Mouse (Mus musculus): ENCODE data around the gene Tesk1. TPM values are rescaled to one million over a fixed set of nuclear protein-coding genes. Genes with fewer than 3 reads are reported as not detected.

Tesk1 gene
- total RNA-seq, 1 experiment = 12.4 TPM

GRCm38 (mm10) chr4:43492101-43492820 lies 50.5 kb downstream of the Tesk1 start:
- Histone ChIP-seq H3K4me3 (ENCODE audit: insufficient read depth in 1 of 2, low read depth in 1 of 2, low read length in 2 of 2, poor library complexity in 1 of 2, severe bottlenecking in 1 of 2) (peak overlapping the region in 1 of 2 experiments; percentile 32; a peak in 2 of 4 replicates), H3K9me3 (ENCODE audit: control insufficient read depth, insufficient read depth, low read depth, low read length) (no peaks in the 10 kb centered on the region), H3K4me1 (ENCODE audit: control insufficient read depth in 2 of 2, insufficient read depth in 2 of 2, low read length in 2 of 2, poor library complexity in 1 of 2) (peaks cover 0 to 6% of the 10 kb centered on the region in 2 experiments; a peak in 1 of 4 replicates), H3K9ac (ENCODE audit: insufficient read depth, low read depth, low read length, poor library complexity, severe bottlenecking) (no peak overlapping the region), H3K27ac (ENCODE audit: insufficient read depth, low read depth, low read length, poor library complexity, severe bottlenecking) (no peak overlapping the region), H3K36me3 (ENCODE audit: control insufficient read depth, insufficient read depth, low read length, poor library complexity, severe bottlenecking) (peaks cover 12% of the 10 kb centered on the region)
- in situ Hi-C loops (cut with MboI; ENCODE audit: low sequenced_read_pairs in 2 of 2, unreplicated experiment in 2 of 2) = no loop called here
- no peak for DNase-seq (ENCODE audit: low read depth, low spot score)
- TF ChIP-seq ZNF384 (IDR thresholded peaks at IDR 0.05; ENCODE audit: low read depth, low read length) = peak; percentile 70
- 0 out of 2 replicates have a peak, but pooled peaks have one; percentile 49 for TF ChIP-seq CHD2 (IDR thresholded peaks at IDR 0.05; ENCODE audit: low read depth, low read length)
- TF ChIP-seq HCFC1 (IDR thresholded peaks at IDR 0.05; ENCODE audit: borderline replicate concordance, insufficient read depth, low read length) = no peak
- 0 out of 2 replicates have a peak, but pooled peaks have one; percentile 17 for TF ChIP-seq ZC3H11A (IDR thresholded peaks at IDR 0.05; ENCODE audit: borderline replicate concordance, low read depth, low read length)

GRCm38 (mm10) chr4:43492821-43493185 lies 51.1 kb downstream of the Tesk1 start, which contains the start of gene Ccdc107:
TSS of gene Ccdc107 (plus strand) at chr4:43492900.
- Histone ChIP-seq H3K27ac (ENCODE audit: insufficient read depth, low read depth, low read length, poor library complexity, severe bottlenecking) (no peak within 1 kb of the TSS), H3K9me3 (ENCODE audit: control insufficient read depth, insufficient read depth, low read depth, low read length) (no peaks in the 10 kb centered on the region), H3K4me3 (ENCODE audit: insufficient read depth in 1 of 2, low read depth in 1 of 2, low read length in 2 of 2, poor library complexity in 1 of 2, severe bottlenecking in 1 of 2) (peak within 1 kb of the TSS; percentile 75), H3K36me3 (ENCODE audit: control insufficient read depth, insufficient read depth, low read length, poor library complexity, severe bottlenecking) (peaks cover 17% of the 10 kb centered on the region), H3K4me1 (ENCODE audit: control insufficient read depth in 2 of 2, insufficient read depth in 2 of 2, low read length in 2 of 2, poor library complexity in 1 of 2) (peaks cover 0 to 7% of the 10 kb centered on the region in 2 experiments; a peak in 1 of 4 replicates), H3K9ac (ENCODE audit: insufficient read depth, low read depth, low read length, poor library complexity, severe bottlenecking) (peak within 1 kb of the TSS; percentile 88)
- TF ChIP-seq HCFC1 (IDR thresholded peaks at IDR 0.05; ENCODE audit: borderline replicate concordance, insufficient read depth, low read length) (peak; percentile 60; the same call in 1 of the 2 replicates), CHD2 (IDR thresholded peaks at IDR 0.05; ENCODE audit: low read depth, low read length) (no peak), ZC3H11A (IDR thresholded peaks at IDR 0.05; ENCODE audit: borderline replicate concordance, low read depth, low read length) (no peak), ZNF384 (IDR thresholded peaks at IDR 0.05; ENCODE audit: low read depth, low read length) (no peak), MAFK (IDR thresholded peaks at IDR 0.05; ENCODE audit: insufficient read depth, low read depth, low read length) (peak; percentile 56; the same call in 1 of the 2 replicates)
- in situ Hi-C loops (cut with MboI; ENCODE audit: low sequenced_read_pairs in 2 of 2, unreplicated experiment in 2 of 2) = no loop called here
- DNase-seq (ENCODE audit: low read depth, low spot score) = peak; percentile 87

GRCm38 (mm10) chr4:43493186-43493845 lies 51.6 kb downstream of the Tesk1 start:
- Histone ChIP-seq H3K9ac (ENCODE audit: insufficient read depth, low read depth, low read length, poor library complexity, severe bottlenecking) (peak overlapping the region; percentile 88), H3K36me3 (ENCODE audit: control insufficient read depth, insufficient read depth, low read length, poor library complexity, severe bottlenecking) (peaks cover 18% of the 10 kb centered on the region), H3K9me3 (ENCODE audit: control insufficient read depth, insufficient read depth, low read depth, low read length) (no peaks in the 10 kb centered on the region), H3K4me1 (ENCODE audit: control insufficient read depth in 2 of 2, insufficient read depth in 2 of 2, low read length in 2 of 2, poor library complexity in 1 of 2) (peaks cover 0 to 8% of the 10 kb centered on the region in 2 experiments; a peak in 1 of 4 replicates), H3K4me3 (ENCODE audit: insufficient read depth in 1 of 2, low read depth in 1 of 2, low read length in 2 of 2, poor library complexity in 1 of 2, severe bottlenecking in 1 of 2) (peak overlapping the region; percentile 75), H3K27ac (ENCODE audit: insufficient read depth, low read depth, low read length, poor library complexity, severe bottlenecking) (no peak overlapping the region)
- in situ Hi-C loops (cut with MboI; ENCODE audit: low sequenced_read_pairs in 2 of 2, unreplicated experiment in 2 of 2) = no loop called here
- TF ChIP-seq MAFK (IDR thresholded peaks at IDR 0.05; ENCODE audit: insufficient read depth, low read depth, low read length) (no peak), HCFC1 (IDR thresholded peaks at IDR 0.05; ENCODE audit: borderline replicate concordance, insufficient read depth, low read length) (no peak), ZNF384 (IDR thresholded peaks at IDR 0.05; ENCODE audit: low read depth, low read length) (no peak), ZC3H11A (IDR thresholded peaks at IDR 0.05; ENCODE audit: borderline replicate concordance, low read depth, low read length) (no peak), CHD2 (IDR thresholded peaks at IDR 0.05; ENCODE audit: low read depth, low read length) (no peak)
- DNase-seq (ENCODE audit: low read depth, low spot score) = peak; percentile 86

GRCm38 (mm10) chr4:43493846-43494240 lies 52.1 kb downstream of the Tesk1 start:
- no peaks in the 10 kb centered on the region for H3K9me3 ChIP-seq (ENCODE audit: control insufficient read depth, insufficient read depth, low read depth, low read length)
- in situ Hi-C loops (cut with MboI; ENCODE audit: low sequenced_read_pairs in 2 of 2, unreplicated experiment in 2 of 2) = no loop called here
- H3K36me3 ChIP-seq (ENCODE audit: control insufficient read depth, insufficient read depth, low read length, poor library complexity, severe bottlenecking) = peaks cover 18% of the 10 kb centered on the region
- no peak for TF ChIP-seq ZNF384 (IDR thresholded peaks at IDR 0.05; ENCODE audit: low read depth, low read length)
- no peak for TF ChIP-seq HCFC1 (IDR thresholded peaks at IDR 0.05; ENCODE audit: borderline replicate concordance, insufficient read depth, low read length)
- no peak for TF ChIP-seq MAFK (IDR thresholded peaks at IDR 0.05; ENCODE audit: insufficient read depth, low read depth, low read length)
- no peak for TF ChIP-seq CHD2 (IDR thresholded peaks at IDR 0.05; ENCODE audit: low read depth, low read length)
- no peak for TF ChIP-seq ZC3H11A (IDR thresholded peaks at IDR 0.05; ENCODE audit: borderline replicate concordance, low read depth, low read length)
- H3K4me1 ChIP-seq (ENCODE audit: control insufficient read depth in 2 of 2, insufficient read depth in 2 of 2, low read length in 2 of 2, poor library complexity in 1 of 2) = peaks cover 0 to 10% of the 10 kb centered on the region in 2 experiments; a peak in 1 of 4 replicates
- no peak for DNase-seq (ENCODE audit: low read depth, low spot score)
- H3K27ac ChIP-seq (ENCODE audit: insufficient read depth, low read depth, low read length, poor library complexity, severe bottlenecking) = no peak overlapping the region
- H3K4me3 ChIP-seq (ENCODE audit: insufficient read depth in 1 of 2, low read depth in 1 of 2, low read length in 2 of 2, poor library complexity in 1 of 2, severe bottlenecking in 1 of 2) = peak overlapping the region; percentile 75
- H3K9ac ChIP-seq (ENCODE audit: insufficient read depth, low read depth, low read length, poor library complexity, severe bottlenecking) = peak overlapping the region; percentile 88

All from ES-E14 (cell line).